Mouse (Mus musculus) heart, adult 2 months (tissue): ENCODE results near the gene Pias4.

Experiments
- CTCF ChIP-seq: fragments of 200-600 bp; IDR thresholded peaks from 2 replicates; pipeline ENCODE4 v1.8.1; 2022; ENCODE audit warnings: antibody characterized with exemption, mild to moderate bottlenecking, moderate library complexity
- POLR2A ChIP-seq: fragments of 200-500 bp; IDR thresholded peaks from 2 replicates; pipeline ENCODE4 v1.6.1; 2011; ENCODE audit warnings: mild to moderate bottlenecking, low read depth, low read length, control low read depth; ENCODE audit not compliant: insufficient read depth

GRCm38 (mm10) chr10:81162318-81162652 is 5.4 kb downstream of the Pias4 start:
- no peak for TF ChIP-seq POLR2A
- no peak for TF ChIP-seq CTCF
